Mouse (Mus musculus) yolk sac, embryonic 10.5 days (tissue): ENCODE measurements around the gene Lamb1.
A peak's percentile ranks its signal among the peaks of the same experiment; 100 is the strongest.

Experiments
- DNase-seq: peaks from one replicate; pipeline ENCODE4 v3.0.0-alpha.2; 2017; ENCODE audit warnings: low spot score

The Lamb1 gene

DNA sequence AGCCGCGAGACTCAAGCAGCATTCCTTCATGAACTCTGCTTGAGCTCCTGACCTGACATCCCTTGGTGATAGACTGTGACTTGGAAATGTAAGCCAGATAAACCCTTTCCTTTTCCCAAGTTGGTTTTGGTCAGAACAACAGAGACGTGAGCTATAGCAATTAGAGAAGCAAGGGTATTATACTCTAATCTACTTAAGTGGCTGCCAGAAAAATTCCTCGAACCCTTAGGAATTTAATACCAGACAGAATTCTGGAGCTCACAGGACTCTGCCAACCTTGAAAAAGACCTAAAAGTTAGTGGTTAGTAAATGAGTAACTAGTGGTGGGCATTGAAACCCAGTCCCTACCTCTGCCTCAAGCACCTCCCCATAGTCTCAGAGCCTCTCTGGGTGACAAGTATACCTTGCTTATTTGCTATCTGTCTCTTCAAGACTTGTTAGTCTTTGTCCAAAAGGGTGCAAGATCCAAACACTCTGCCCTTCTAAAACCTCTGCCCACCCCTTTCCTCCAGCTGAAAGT lies 18.6 kb downstream of the Lamb1 start:
- DNase-seq, result no peak

DNA sequence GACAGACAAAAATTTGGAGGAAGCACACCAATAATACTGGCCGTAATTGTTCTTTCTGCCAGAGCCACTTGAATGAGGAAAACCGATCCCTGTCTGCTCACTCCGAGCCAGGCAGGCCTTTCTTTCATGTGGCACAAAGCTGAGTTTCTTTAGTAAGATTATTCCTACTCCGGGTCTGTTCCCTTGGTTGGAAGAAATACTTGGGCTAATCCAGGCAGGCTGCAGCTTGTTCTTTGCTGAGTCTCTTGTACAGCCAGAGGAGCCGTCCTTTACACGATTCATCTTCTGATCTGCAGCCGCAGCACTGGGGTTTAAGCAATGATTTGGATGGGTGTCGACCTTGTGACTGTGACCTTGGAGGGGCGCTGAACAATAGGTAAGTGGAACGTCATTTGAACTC lies 24.0 kb downstream of the Lamb1 start:
- DNase-seq, result no peak

DNA sequence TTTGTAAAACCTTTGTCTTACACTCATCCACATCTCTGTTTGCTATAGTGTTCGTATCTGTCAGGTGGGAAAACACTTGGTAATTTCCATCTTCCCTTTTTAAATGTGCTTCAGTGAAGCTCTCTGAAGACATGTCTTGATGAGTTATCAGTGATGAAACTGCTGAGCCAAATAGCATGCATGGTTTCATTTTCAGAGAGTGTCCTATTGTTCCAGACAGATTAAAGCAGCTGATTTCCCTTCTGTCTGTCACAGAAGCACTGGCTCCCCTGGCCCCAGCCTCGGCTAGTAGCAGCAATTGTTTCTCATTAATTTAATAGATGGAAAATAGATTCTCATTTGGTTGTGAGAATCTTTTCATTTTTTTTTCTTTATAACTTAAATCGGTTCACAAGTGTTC lies 25.9 kb downstream of the Lamb1 start:
- DNase-seq, result no peak

- no peak for DNase-seq
Observed at GRCm38 (mm10) chr12:31293361-31294142, 28.5 kb downstream of the Lamb1 start.

DNA sequence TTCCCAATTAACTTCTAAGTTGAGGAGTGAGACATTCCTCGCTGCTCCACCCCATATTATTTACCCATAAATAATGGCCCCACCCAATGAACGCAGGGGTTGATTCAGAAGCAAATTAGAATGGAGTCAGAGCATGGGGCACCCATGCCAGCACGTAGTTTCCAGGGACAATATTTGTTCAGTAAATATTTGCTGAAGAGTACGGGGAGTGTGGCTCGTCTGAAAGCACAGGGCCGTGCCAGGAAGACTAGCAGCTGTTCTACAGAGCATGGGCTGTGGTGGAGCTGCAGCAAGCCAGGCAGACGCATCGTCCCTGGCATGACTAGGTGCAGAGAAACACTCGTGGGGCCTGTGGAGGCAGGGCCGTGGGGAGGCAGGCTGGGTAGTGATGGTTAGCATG lies 29.5 kb downstream of the Lamb1 start:
- DNase-seq, result peak; percentile 47

- DNase-seq, result no peak
Observed at GRCm38 (mm10) chr12:31294996-31295395, 30.0 kb downstream of the Lamb1 start.

- DNase-seq, result no peak
Observed at GRCm38 (mm10) chr12:31295505-31295904, 30.5 kb downstream of the Lamb1 start.

DNA sequence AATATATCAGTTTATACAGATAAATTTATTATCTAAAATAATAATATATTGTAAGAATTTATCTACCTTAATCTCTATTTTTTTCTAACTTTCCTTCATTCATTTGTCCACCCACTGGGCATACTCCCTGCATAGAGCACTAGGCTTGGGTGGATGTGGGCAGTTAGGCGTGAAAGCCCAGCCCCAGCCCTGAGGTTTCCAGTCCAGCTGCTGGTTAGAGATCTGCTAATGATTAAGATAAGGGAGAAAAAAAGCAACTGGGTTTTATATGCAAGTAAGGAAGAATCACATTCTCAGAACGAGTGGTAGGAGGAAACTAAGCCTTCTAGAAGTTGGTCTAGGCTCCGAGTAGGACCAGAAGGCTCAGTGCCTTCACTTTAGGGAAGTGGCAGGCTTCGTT lies 31.1 kb downstream of the Lamb1 start:
- no peak for DNase-seq

DNA sequence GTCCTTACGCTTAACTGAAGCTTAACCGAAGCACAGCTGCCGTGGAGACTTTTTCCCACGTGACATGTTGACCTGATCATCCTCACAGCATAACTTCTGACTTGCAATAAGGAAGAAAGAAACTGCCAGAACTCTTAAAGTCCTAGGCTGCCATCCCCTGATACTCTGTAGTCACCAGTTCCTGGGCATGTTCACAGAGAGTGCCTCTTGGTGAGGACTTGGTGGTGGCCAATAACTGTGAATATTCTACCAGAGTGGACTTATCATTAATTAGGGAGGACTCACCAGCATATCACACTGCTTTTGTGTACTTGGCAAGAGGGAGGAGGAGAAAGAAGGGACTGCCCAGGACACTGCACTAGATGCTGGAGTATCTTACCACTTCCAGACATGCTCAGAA lies 33.1 kb downstream of the Lamb1 start:
- DNase-seq, result no peak

DNA sequence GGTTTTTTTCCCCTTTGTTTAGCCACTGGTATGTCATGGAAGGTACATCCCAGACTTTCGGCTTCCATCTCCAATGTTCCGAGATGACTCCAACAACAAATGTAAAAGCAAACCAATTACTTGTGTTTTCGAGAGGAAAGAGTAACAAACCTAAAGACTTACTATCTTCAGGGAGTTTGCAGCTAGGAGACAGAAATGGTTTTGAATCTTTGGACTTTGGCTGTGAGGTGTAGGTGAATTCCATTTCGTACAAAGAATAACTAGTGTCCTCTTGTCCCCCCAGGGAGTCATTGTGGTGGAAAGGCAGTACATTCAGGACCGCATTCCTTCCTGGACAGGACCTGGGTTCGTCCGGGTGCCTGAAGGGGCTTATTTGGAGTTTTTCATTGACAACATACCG lies 33.5 kb downstream of the Lamb1 start:
- DNase-seq, result no peak

GRCm38 (mm10) chr12:31299126-31299525 lies 34.1 kb downstream of the Lamb1 start:
- DNase-seq, result no peak

DNA sequence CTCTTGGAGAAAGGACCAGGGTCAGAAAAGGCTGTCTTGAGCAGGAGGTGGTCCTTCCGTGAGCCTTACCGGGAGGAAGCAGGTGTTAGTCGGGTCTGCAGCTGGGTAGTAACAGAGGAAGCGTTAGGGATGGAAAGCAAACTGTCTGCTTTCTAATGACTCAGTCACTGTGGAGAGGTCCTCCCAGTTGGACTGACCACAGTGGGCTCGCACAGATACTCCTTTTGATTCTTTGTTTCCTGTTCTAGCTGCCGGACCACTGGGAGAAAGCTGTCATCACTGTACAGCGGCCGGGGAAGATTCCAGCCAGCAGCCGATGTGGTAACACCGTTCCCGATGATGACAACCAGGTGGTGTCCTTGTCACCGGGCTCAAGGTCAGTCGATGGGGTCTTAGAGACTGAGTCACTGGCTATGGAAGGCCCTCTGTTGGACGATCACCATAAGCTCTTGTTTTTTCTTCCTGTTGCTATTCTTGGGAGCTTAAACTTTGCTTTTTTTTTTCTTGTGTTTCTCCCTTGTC lies 34.7 kb downstream of the Lamb1 start:
- DNase-seq, result no peak

DNA sequence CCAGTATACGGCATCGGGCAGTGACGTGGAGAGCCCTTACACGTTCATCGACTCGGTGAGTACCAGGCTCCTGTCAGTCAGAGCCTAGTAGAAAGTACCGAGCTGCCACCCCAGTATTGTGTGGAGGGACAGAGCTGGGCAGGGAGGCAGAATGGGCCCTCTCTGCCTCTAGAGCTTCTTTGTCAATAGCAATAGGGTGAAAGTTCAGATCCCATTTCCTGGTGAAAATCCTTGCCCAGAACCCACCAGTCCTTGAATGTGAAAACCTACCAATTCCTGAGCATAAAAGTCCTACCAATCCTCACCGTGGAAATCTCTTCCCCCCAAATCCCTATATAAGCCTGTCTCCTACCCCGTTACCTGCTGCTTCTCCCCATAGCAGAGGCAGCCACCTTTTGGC lies 35.2 kb downstream of the Lamb1 start:
- no peak for DNase-seq

GRCm38 (mm10) chr12:31302266-31302665 lies 37.2 kb downstream of the Lamb1 start:
- no peak for DNase-seq

DNA sequence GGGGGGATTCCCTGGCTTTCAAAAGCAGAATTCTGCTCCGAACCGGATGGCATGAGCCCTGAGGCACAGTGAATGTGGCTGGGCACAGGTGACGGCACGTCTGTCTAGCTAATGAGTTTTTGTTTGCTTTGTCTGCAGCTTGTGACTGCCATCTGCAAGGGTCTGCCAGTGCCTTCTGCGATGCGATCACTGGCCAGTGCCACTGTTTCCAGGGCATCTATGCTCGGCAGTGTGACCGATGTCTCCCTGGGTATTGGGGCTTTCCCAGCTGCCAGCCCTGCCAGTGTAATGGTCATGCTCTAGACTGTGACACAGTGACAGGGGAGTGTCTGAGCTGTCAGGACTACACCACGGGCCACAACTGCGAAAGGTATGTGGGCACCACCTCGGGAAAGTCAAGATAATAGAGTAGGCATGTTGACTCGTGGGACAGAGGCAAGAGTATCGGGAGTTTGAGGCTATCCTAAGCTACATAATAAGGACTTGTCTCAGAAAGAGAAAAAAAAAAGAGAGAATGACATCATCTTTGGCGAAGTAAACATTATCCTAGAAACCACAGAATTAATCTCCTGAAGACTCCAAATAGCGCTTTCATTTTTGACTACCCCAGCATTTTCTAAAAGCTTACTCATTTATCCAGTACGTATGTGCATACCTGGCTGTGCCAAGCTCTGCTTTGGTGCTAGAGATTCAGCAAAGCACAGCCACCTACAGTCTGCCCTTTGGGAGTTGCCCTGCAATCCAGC lies 37.9 kb downstream of the Lamb1 start:
- no peak for DNase-seq

DNA sequence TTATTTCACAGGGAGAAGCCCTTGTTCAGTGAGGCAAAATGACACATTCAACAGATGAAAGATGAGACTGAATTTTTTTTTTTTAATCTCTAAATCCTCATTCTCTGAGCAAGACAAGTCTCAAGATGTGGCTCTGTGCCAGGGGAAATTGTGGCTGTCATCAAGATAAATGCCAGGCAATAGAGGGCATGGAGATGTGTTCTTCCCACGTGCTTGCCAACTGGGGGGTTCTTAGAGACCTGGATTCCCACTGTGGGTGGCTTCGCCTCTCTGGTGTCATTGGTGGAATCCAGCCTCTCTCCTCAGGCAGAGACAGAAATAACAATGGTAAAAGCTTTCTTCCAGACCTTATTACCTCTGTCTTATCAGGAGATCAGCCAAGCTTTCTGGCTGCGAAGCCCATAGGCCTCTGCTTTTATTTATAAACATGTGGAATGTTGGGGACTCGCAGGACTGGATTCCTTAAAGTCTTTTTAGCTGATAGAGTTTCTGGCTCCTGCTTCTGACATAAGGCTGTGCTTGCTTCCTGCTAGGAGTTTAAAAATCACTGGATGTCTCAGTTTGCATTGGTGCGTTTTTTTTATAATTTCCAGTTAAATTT lies 41.1 kb downstream of the Lamb1 start:
- DNase-seq, result no peak

- DNase-seq, result no peak
Observed at GRCm38 (mm10) chr12:31307011-31307410, 42.0 kb downstream of the Lamb1 start.

- DNase-seq, result no peak
Observed at GRCm38 (mm10) chr12:31307756-31308155, 42.7 kb downstream of the Lamb1 start.

GRCm38 (mm10) chr12:31310687-31311086 lies 45.7 kb downstream of the Lamb1 start:
- DNase-seq, result no peak

DNA sequence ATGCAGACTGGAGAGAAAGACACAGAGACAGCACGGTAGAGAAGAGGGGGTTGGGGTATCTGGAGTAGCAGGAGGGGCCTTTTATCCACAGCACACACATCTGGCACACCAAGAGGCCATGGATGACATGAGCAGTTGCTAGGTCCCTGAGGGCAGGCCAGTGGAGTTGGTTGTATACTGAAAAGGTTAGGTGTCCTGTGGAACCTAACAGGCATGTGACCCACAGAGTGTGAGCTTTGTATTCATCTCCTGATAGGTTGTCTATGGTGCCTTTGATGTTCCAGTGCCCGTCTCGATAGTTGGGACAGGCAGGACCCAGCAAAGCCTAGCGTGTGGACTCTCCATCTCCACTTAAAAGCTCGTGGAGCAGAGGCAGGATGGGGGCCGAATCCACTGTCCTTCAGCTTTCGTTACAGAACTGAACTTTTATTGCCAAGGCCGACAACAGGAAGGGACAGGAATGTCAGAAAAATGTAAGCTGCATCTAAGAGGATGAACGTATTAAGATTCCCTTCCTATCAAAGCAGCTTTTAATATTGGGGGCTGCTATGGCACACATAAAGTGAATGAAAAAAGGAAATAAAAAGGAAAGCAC lies 46.7 kb downstream of the Lamb1 start:
- no peak for DNase-seq

- no peak for DNase-seq
Observed at GRCm38 (mm10) chr12:31312281-31312680, 47.2 kb downstream of the Lamb1 start.

DNA sequence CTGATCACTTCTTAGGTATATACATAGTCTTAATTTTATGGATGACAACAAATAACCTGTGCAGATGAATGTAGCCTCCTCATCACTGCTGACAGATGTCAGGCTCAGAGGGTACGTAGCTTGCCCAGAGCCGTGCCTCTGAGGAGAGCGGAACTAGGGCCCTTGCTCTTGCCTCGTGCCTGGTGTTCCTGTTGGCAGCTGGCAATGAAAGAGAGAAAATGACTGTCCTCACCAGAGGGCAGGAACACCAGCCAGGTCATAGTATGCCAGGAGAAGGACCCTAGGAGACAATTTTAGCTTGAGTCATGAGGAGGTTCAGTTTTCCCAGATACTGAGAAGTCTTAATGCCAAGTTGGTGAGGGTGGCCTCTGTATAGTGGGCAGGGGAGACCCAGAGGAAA lies 48.1 kb downstream of the Lamb1 start:
- DNase-seq, result no peak
